Mouse (Mus musculus) ES-E14 (cell line): ENCODE results near the gene Ran. TPM values are rescaled to one million over a fixed set of nuclear protein-coding genes. Genes with fewer than 3 reads are reported as not detected.
"Not testable (repeated sequence)": the region's sequence is repeated elsewhere in the genome, so short reads cannot be mapped to it uniquely, and the experiment has no call there.

ENCODE experiments used
- DNase-seq: peaks from one replicate; pipeline ENCODE4 v3.0.0-alpha.2; 2013; ENCODE audit warnings: low read depth, low spot score
- H3K27ac ChIP-seq: 2 replicates; pipeline ENCODE4 v1.5.1; 2012; ENCODE audit warnings: low read depth, mild to moderate bottlenecking, low read length, moderate library complexity, mixed read lengths; ENCODE audit not compliant: poor library complexity, insufficient read depth, severe bottlenecking
- H3K36me3 ChIP-seq: 2 replicates; pipeline ENCODE4 v1.6.1; 2012; ENCODE audit warnings: mild to moderate bottlenecking, low read length, moderate library complexity, mixed read lengths; ENCODE audit not compliant: control insufficient read depth, poor library complexity, insufficient read depth, severe bottlenecking
- H3K4me1 ChIP-seq, 2 experiments: fragments of 150-350 bp in 1 of 2; sonication (generic) in 1 of 2; 2 replicates each; pipeline ENCODE4 v1.6.1; 2012; ENCODE audit warnings: low read length in 2 of 2, mild to moderate bottlenecking in 1 of 2, mixed read lengths in 1 of 2; ENCODE audit not compliant: control insufficient read depth in 2 of 2, insufficient read depth in 2 of 2, poor library complexity in 1 of 2
- H3K4me3 ChIP-seq, 2 experiments: fragments of 150-350 bp in 1 of 2; sonication (generic) in 1 of 2; 2 replicates each; pipeline ENCODE4 v1.5.1; 2012; ENCODE audit warnings: low read length in 2 of 2, low read depth in 1 of 2, mild to moderate bottlenecking in 1 of 2, mixed read lengths in 1 of 2; ENCODE audit not compliant: insufficient read depth in 1 of 2, poor library complexity in 1 of 2, severe bottlenecking in 1 of 2
- H3K9ac ChIP-seq: 2 replicates; pipeline ENCODE4 v1.6.1; 2012; ENCODE audit warnings: low read depth, mild to moderate bottlenecking, low read length, mixed read lengths; ENCODE audit not compliant: poor library complexity, insufficient read depth, severe bottlenecking
- H3K9me3 ChIP-seq: fragments of 150-350 bp; sonication (generic); 2 replicates; pipeline ENCODE4 v1.6.1; 2012; ENCODE audit warnings: low read depth, mild to moderate bottlenecking, low read length; ENCODE audit not compliant: control insufficient read depth, insufficient read depth
- CHD2 ChIP-seq: IDR thresholded peaks from 2 replicates; pipeline ENCODE4 v1.6.1; 2014; ENCODE audit warnings: mild to moderate bottlenecking, low read depth, low read length, inconsistent platforms
- HCFC1 ChIP-seq: IDR thresholded peaks from 2 replicates; pipeline ENCODE4 v1.6.1; 2012; ENCODE audit warnings: low read length, inconsistent platforms, borderline replicate concordance; ENCODE audit not compliant: insufficient read depth
- MAFK ChIP-seq: IDR thresholded peaks from 2 replicates; pipeline ENCODE4 v1.6.1; 2014; ENCODE audit warnings: mild to moderate bottlenecking, low read depth, low read length, inconsistent platforms; ENCODE audit not compliant: insufficient read depth
- ZC3H11A ChIP-seq: IDR thresholded peaks from 2 replicates; pipeline ENCODE4 v1.6.1; 2012; ENCODE audit warnings: low read depth, mild to moderate bottlenecking, inconsistent platforms, low read length, borderline replicate concordance
- ZNF384 ChIP-seq: IDR thresholded peaks from 2 replicates; pipeline ENCODE4 v1.6.1; 2012; ENCODE audit warnings: low read depth, low read length, inconsistent platforms
- in situ Hi-C, 2 experiments: fragments of 600-800 bp; cut with MboI; formaldehyde crosslinking; loops; one replicate each; pipeline ENCODE4 v1.15.1; 2025; ENCODE audit warnings: low sequenced_read_pairs in 2 of 2, inconsistent platforms in 1 of 2; ENCODE audit not compliant: unreplicated experiment in 2 of 2
- total RNA-seq: library from RNA; depleted of rRNA; stranded (reverse); fragments of 300-350 nt; gene quantifications from 2 replicates; pipeline ENCODE4 v1.2.3, GENCODE M21; 2012; rRNA removed

Ran gene
- 642 and 877 TPM in 2 replicates for total RNA-seq

DNA sequence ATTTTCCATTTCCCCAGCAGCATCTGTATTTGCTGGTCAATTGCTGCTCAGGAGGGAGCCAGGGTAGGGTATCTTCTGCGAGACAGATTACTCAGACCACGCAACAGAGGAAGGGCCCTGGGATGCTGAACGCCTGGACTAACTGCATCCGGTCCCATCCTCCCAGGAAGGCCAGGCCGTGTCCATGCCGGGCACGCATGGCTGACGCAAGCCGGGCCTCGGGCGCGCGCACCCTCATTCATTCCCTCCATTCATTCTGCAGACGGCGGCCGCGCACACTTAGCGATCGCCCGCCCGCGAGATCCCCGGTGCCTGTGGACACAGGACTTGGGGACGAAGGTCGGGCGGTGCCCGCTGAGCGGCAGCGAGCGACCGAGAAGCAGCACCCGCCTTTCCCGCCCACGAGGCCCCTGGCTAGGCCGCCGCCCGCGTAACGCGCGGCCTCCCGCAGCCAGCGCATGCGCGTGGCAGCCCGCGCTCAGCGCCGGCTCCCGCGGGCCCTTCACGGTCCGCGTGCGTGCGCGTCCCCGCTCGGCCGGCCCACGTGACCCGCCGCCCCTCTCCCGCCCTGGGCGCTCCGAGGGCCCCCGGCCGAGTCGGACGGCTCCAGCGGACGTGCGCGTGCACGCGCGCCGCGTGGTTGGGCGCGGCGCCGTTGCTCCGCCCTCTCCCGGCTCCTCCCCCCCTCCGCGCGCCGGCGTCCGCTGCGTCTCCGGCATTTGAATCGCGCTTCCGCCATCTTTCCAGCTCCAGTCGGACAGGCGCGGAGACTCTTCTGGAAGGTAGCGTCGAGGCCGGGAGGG, at the start of gene Ran:
TSS of gene Ran (plus strand) at position 573 of the 803 bp plus-strand sequence.
- Histone ChIP-seq H3K36me3 (peaks cover 19% of the 10 kb centered on the region), H3K9me3 (no peaks in the 10 kb centered on the region), H3K27ac (peak within 1 kb of the TSS; percentile 97), H3K4me1 (peaks cover 2 to 7% of the 10 kb centered on the region in 2 experiments; a peak in 2 of 4 replicates), H3K4me3 (peak within 1 kb of the TSS; percentile 74 to 93), H3K9ac (peak within 1 kb of the TSS; percentile 98)
- peak; percentile 87 for DNase-seq
- in situ Hi-C loops = no loop called here
- TF ChIP-seq MAFK (no peak), HCFC1 (0 out of 2 replicates have a peak, but pooled peaks have one; percentile 34)

DNA sequence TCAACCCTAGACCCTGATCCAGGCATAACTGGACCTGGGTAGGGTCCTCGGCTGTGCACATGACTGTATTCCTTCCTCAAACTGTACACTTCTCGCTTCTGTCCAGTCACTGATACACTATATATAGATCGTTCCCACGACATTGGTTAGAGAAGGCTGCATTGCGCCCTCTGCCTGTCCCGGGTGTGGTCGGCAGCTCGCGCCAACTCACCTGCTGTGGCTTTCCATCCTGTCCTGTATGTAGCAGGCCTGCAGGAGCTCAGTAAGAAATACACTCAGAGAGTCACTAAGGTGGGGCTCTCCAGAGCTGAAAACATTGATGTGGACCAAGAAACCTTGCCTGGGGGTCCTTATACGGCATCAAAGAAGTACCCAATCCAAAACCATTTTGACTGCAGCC, 49.0 kb upstream of the Ran start:
- no peak for TF ChIP-seq CHD2
- TF ChIP-seq ZNF384 = no peak
- no peak for TF ChIP-seq HCFC1
- TF ChIP-seq MAFK = no peak
- TF ChIP-seq ZC3H11A = no peak
- DNase-seq = no peak
- H3K9ac ChIP-seq = peak overlapping the region; percentile 17; the same call in 1 of the 2 replicates
- peaks cover 0 to 2% of the 10 kb centered on the region in 2 experiments; a peak in 1 of 4 replicates for H3K4me1 ChIP-seq
- in situ Hi-C loops = no loop called here
- no peak overlapping the region for H3K27ac ChIP-seq
- H3K36me3 ChIP-seq = no peaks in the 10 kb centered on the region
- H3K4me3 ChIP-seq = peak overlapping the region in 1 of 2 experiments; percentile 45; a peak in 1 of 4 replicates
- H3K9me3 ChIP-seq = no peaks in the 10 kb centered on the region

DNA sequence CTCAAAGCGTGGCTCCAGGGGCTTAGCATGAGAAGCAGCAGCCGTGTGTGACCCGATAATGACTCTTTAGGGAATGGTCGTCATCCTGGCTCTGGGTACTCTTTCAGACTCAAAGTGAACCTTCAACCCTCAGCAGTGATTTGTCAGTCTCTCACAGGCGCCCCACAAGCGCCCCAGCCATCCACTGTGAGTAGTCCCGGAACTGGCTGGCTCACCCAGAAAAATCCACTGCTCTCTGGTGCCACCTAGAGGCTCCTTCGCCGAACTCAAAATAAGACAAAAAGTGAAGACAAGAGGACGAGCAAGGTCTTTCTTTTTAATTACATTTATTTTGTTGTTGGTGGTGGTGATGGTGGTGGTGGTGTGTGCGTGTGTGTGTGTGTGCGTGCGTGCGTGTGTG, 48.6 kb upstream of the Ran start:
- Histone ChIP-seq H3K4me3 (peak overlapping the region in 1 of 2 experiments; percentile 45; a peak in 1 of 4 replicates), H3K36me3 (no peaks in the 10 kb centered on the region), H3K27ac (no peak overlapping the region), H3K9me3 (no peaks in the 10 kb centered on the region), H3K4me1 (peaks cover 0 to 4% of the 10 kb centered on the region in 2 experiments; a peak in 1 of 4 replicates), H3K9ac (peak overlapping the region; percentile 17; the same call in 1 of the 2 replicates)
- TF ChIP-seq ZC3H11A (peak; percentile 20; the same call in 1 of the 2 replicates), CHD2 (no peak)
- in situ Hi-C loops = no loop called here
- peak; percentile 75 for DNase-seq

DNA sequence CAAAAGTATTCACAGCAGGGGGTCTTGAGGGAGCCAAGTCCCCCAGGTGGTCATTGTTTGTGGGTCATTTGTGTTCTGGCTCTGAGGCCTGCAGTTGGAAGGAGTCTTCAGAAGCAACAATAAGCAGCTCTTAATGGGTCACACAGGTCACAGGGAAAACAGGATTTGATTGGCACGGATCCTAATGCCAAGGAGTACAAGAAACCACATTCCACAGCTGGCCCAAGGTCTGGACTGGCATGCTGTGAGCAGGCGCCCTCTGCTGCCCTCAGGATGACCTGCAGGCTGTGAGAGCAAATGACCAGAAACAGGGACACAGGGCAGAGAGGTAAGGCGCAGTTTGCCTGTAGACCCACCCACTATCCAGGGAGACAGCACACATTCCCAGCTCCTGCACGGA, 43.6 kb upstream of the Ran start:
- Histone ChIP-seq H3K36me3 (no peaks in the 10 kb centered on the region), H3K4me3 (no peak overlapping the region), H3K9ac (no peak overlapping the region), H3K4me1 (peaks cover 0 to 4% of the 10 kb centered on the region in 2 experiments; a peak in 1 of 4 replicates), H3K27ac (no peak overlapping the region), H3K9me3 (no peaks in the 10 kb centered on the region)
- in situ Hi-C loops = no loop called here
- TF ChIP-seq CHD2 (no peak), ZNF384 (no peak)
- DNase-seq = no peak

DNA sequence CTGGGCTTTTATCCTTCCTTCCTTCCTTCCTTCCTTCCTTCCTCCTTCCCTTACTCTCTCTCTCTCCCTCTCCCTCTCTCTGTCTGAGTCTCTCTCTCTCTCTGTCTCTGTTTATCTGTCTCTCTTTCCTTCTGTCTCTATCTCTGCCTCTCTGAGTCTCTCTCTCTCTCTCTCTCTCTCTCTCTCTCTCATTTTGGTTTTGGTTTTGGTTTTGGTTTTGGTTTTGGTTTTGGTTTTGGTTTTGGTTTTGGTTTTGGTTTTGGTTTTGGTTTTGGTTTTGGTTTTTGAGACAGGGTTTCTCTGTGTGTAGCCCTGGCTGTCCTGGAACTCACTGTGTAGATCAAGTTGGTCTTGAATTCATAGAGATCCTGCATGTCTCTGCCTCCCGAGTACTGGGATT, 42.4 kb upstream of the Ran start:
- H3K4me3 ChIP-seq, in situ Hi-C loops, H3K9me3 ChIP-seq, H3K36me3 ChIP-seq, H3K27ac ChIP-seq, DNase-seq, H3K4me1 ChIP-seq, H3K9ac ChIP-seq: not testable (repeated sequence)
